Mouse (Mus musculus) CH12.LX (cell line): ENCODE data around the gene Cd93. TPM values are rescaled to one million over a fixed set of nuclear protein-coding genes. Genes with fewer than 3 reads are reported as not detected.

Experiments used
- DNase-seq: peaks from one replicate; pipeline ENCODE4 v3.0.0-alpha.2; 2013; ENCODE audit errors: extremely low read depth
- H3K27ac ChIP-seq: 2 replicates; pipeline ENCODE4 v1.5.1; 2012; ENCODE audit warnings: low read depth, mild to moderate bottlenecking, control low read depth, moderate library complexity; ENCODE audit not compliant: insufficient read depth
- H3K27me3 ChIP-seq: replicated peaks from 2 replicates; pipeline ENCODE3; 2012; ENCODE audit warnings: inconsistent platforms
- H3K36me3 ChIP-seq, 2 experiments: replicated peaks in 1 of 2; 2 replicates each; pipeline versions ENCODE3 to v1.6.1; 2012; ENCODE audit warnings: inconsistent platforms in 1 of 2, low read length in 1 of 2, mild to moderate bottlenecking in 1 of 2, mixed read lengths in 1 of 2, moderate library complexity in 1 of 2; ENCODE audit not compliant: control insufficient read depth in 1 of 2, insufficient read depth in 1 of 2
- H3K4me1 ChIP-seq, 2 experiments: 2 replicates each; pipeline ENCODE4 v1.6.1; 2012; ENCODE audit warnings: inconsistent platforms in 1 of 2, moderate library complexity in 1 of 2; ENCODE audit not compliant: insufficient read depth in 2 of 2, control insufficient read depth in 1 of 2
- H3K4me2 ChIP-seq: 2 replicates; pipeline ENCODE4 v1.6.1; 2012; ENCODE audit warnings: low read depth, mild to moderate bottlenecking, control low read depth; ENCODE audit not compliant: poor library complexity, insufficient read depth, severe bottlenecking
- H3K4me3 ChIP-seq, 3 experiments: fragments of 150-350 bp in 1 of 3; sonication (generic) in 1 of 3; replicated peaks in 1 of 3; 2 replicates each; pipeline versions ENCODE3 to v1.5.1; 2011 to 2012; ENCODE audit warnings: low read depth in 2 of 3, low read length in 2 of 3, mild to moderate bottlenecking in 2 of 3, moderate library complexity in 2 of 3, control low read depth in 1 of 3, improper control_type of control experiment in 1 of 3, inconsistent platforms in 1 of 3, mixed read lengths in 1 of 3; ENCODE audit not compliant: poor library complexity in 1 of 3
- H3K79me2 ChIP-seq: replicated peaks from 2 replicates; pipeline ENCODE4 v1.6.1; 2012; ENCODE audit warnings: mild to moderate bottlenecking, moderate library complexity; ENCODE audit not compliant: control insufficient read depth, poor library complexity, insufficient read depth, severe bottlenecking; ENCODE audit errors: extremely low read depth
- H3K9ac ChIP-seq: 2 replicates; pipeline ENCODE4 v1.6.1; 2012; ENCODE audit warnings: low read depth, mild to moderate bottlenecking, control low read depth, moderate library complexity; ENCODE audit not compliant: insufficient read depth
- H3K9me3 ChIP-seq: replicated peaks from 2 replicates; pipeline ENCODE3; 2012; ENCODE audit warnings: low read length, inconsistent platforms, mixed read lengths
- CHD1 ChIP-seq: IDR thresholded peaks from 2 replicates; pipeline ENCODE4 v1.6.1; 2012; ENCODE audit warnings: low read depth, low read length, improper control_type of control experiment, inconsistent platforms
- CHD2 ChIP-seq: IDR thresholded peaks from 2 replicates; pipeline ENCODE4 v1.6.1; 2011; ENCODE audit warnings: low read length, improper control_type of control experiment
- E2F4 ChIP-seq: IDR thresholded peaks from 2 replicates; pipeline ENCODE4 v1.6.1; 2011; ENCODE audit warnings: low read depth, low read length, improper control_type of control experiment; ENCODE audit not compliant: insufficient replicate concordance
- GABPA ChIP-seq: IDR thresholded peaks from 2 replicates; pipeline ENCODE4 v1.6.1; 2012; ENCODE audit warnings: low read depth, low read length, improper control_type of control experiment, inconsistent platforms; ENCODE audit not compliant: insufficient replicate concordance
- HCFC1 ChIP-seq: IDR thresholded peaks from 2 replicates; pipeline ENCODE4 v1.6.1; 2012; ENCODE audit warnings: low read depth, mild to moderate bottlenecking, inconsistent platforms, low read length, improper control_type of control experiment
- IRF4 ChIP-seq: IDR thresholded peaks from 2 replicates; pipeline ENCODE4 v1.6.1; 2014; ENCODE audit warnings: low read depth, mild to moderate bottlenecking, inconsistent platforms, low read length, improper control_type of control experiment
- KAT2A ChIP-seq: IDR thresholded peaks from 2 replicates; pipeline ENCODE4 v1.6.1; 2012; ENCODE audit warnings: low read length, improper control_type of control experiment, inconsistent platforms; ENCODE audit not compliant: insufficient replicate concordance
- MAZ ChIP-seq: IDR thresholded peaks from 2 replicates; pipeline ENCODE4 v1.6.1; 2012; ENCODE audit warnings: low read depth, mild to moderate bottlenecking, inconsistent platforms, low read length, improper control_type of control experiment, moderate library complexity
- NRF1 ChIP-seq: IDR thresholded peaks from 2 replicates; pipeline ENCODE4 v1.6.1; 2014; ENCODE audit warnings: low read depth, mild to moderate bottlenecking, inconsistent platforms, low read length, improper control_type of control experiment, moderate library complexity
- PAX5 ChIP-seq: IDR thresholded peaks from 2 replicates; pipeline ENCODE4 v1.6.1; 2012; ENCODE audit warnings: low read length, inconsistent platforms, mixed read lengths
- POLR2A ChIP-seq: IDR thresholded peaks from 2 replicates; pipeline ENCODE4 v1.6.1; 2011; ENCODE audit warnings: low read depth, mild to moderate bottlenecking, improper control_type of control experiment, low read length
- SMC3 ChIP-seq: IDR thresholded peaks from 2 replicates; pipeline ENCODE4 v1.6.1; 2011; ENCODE audit warnings: low read depth, low read length, improper control_type of control experiment
- TBP ChIP-seq: conservative IDR thresholded peaks from 2 replicates; pipeline ENCODE4 v1.6.1; 2011; ENCODE audit warnings: low read depth, low read length, improper control_type of control experiment
- TCF12 ChIP-seq: IDR thresholded peaks from 2 replicates; pipeline ENCODE4 v1.6.1; 2014; ENCODE audit warnings: low read depth, mild to moderate bottlenecking, inconsistent platforms, low read length, improper control_type of control experiment
- USF1 ChIP-seq: IDR thresholded peaks from 2 replicates; pipeline ENCODE4 v1.6.1; 2014; ENCODE audit warnings: low read depth, mild to moderate bottlenecking, inconsistent platforms, low read length, improper control_type of control experiment
- ZKSCAN1 ChIP-seq: IDR thresholded peaks from 2 replicates; pipeline ENCODE4 v1.6.1; 2012; ENCODE audit warnings: low read depth, inconsistent platforms, low read length, improper control_type of control experiment, borderline replicate concordance
- dilution Hi-C: fragments of 300-500 bp; cut with MboI; formaldehyde crosslinking; loops from 2 replicates; pipeline ENCODE4 v1.14.3; 2020; ENCODE audit warnings: low sequenced_read_pairs; ENCODE audit not compliant: extremely low pct_unique_long_range_greater_than_20kb, extremely low pct_ligation_motif_present
- in situ Hi-C: fragments of 300-500 bp; cut with MboI; formaldehyde crosslinking; loops from 3 replicates; pipeline ENCODE4 v1.14.3; 2019; ENCODE audit warnings: low sequenced_read_pairs, low pct_ligation_motif_present, low pct_unique_long_range_greater_than_20kb, mixed read lengths
- polyA plus RNA-seq: library from polyadenylated mRNA; unstranded; fragments of >175 nt; gene quantifications from 2 replicates; pipeline ENCODE4 v1.2.1, GENCODE M21; 2012; ENCODE audit warnings: low read depth; ENCODE audit not compliant: insufficient read length
- total RNA-seq, 2 experiments: library from RNA; depleted of rRNA; stranded (reverse); fragments of 300-350 nt in 1 of 2; fragments of >200 nt in 1 of 2; gene quantifications; 2 replicates each; pipeline ENCODE4 v1.2.3; 2012 to 2014

The Cd93 gene
- total and polyA plus RNA-seq, 3 experiments, result 0.04 to 0.08 (median 0.07) TPM

- no peaks in the 10 kb centered on the region for H3K27me3 ChIP-seq
- dilution Hi-C loops, result no loop called here
- no peak overlapping the region for H3K4me3 ChIP-seq
- no peak overlapping the region for H3K4me2 ChIP-seq
- H3K9ac ChIP-seq, result no peak overlapping the region
- no peaks in the 10 kb centered on the region for H3K36me3 ChIP-seq
- H3K9me3 ChIP-seq, result no peaks in the 10 kb centered on the region
- DNase-seq, result no peak
- no peak overlapping the region for H3K27ac ChIP-seq
- in situ Hi-C loops, result no loop called here
- H3K79me2 ChIP-seq, result no peaks in the 10 kb centered on the region
- H3K4me1 ChIP-seq, result peaks cover 3 to 62% of the 10 kb centered on the region in 2 experiments; a peak in 3 of 4 replicates
- no peak for TF ChIP-seq E2F4
- no peak for TF ChIP-seq CHD2
- TF ChIP-seq NRF1, result no peak
- no peak for TF ChIP-seq SMC3
- TF ChIP-seq KAT2A, result no peak
Measured at GRCm38 (mm10) chr2:148428523-148428922, 14.8 kb downstream of the Cd93 start.

GRCm38 (mm10) chr2:148427553-148427952 is 15.8 kb downstream of the Cd93 start:
- Histone ChIP-seq H3K4me3 (no peak overlapping the region), H3K4me2 (no peak overlapping the region), H3K4me1 (peaks cover 3 to 61% of the 10 kb centered on the region in 2 experiments; a peak in 3 of 4 replicates), H3K27me3 (no peaks in the 10 kb centered on the region), H3K9me3 (no peaks in the 10 kb centered on the region), H3K36me3 (no peaks in the 10 kb centered on the region), H3K9ac (no peak overlapping the region), H3K27ac (no peak overlapping the region), H3K79me2 (no peaks in the 10 kb centered on the region)
- TF ChIP-seq ZKSCAN1, result no peak
- no peak for TF ChIP-seq HCFC1
- no peak for TF ChIP-seq TBP
- no peak for TF ChIP-seq POLR2A
- no peak for TF ChIP-seq TCF12
- TF ChIP-seq PAX5, result no peak
- no peak for TF ChIP-seq E2F4
- no peak for TF ChIP-seq IRF4
- no peak for TF ChIP-seq MAZ
- no peak for TF ChIP-seq GABPA
- TF ChIP-seq USF1, result no peak
- no peak for TF ChIP-seq CHD1
- dilution Hi-C loops (no loop called here), in situ Hi-C loops (no loop called here)
- no peak for DNase-seq
